Mouse (Mus musculus) neural tube, embryonic 11.5 days (tissue): ENCODE data around the gene Entpd3. TPM values are rescaled to one million over a fixed set of nuclear protein-coding genes. Genes with fewer than 3 reads are reported as not detected.
A peak's percentile ranks its signal among the peaks of the same experiment; 100 is the strongest.

Experiments
- ATAC-seq: fragments of 200-750 bp; cut with Nextera tagmentation; 2 replicates; pipeline ENCODE4 v1.8.0; 2017; ENCODE audit warnings: moderate number of reproducible peaks, mild to moderate bottlenecking, moderate TSS enrichment, moderate library complexity; ENCODE audit not compliant: insufficient read depth, low FRiP score, low TSS enrichment
- DNase-seq: peaks from one replicate; pipeline ENCODE4 v3.0.0-alpha.2; 2015; ENCODE audit warnings: low spot score
- H3K27ac ChIP-seq: fragments of 300-500 bp; sonication (generic); 2 replicates; pipeline ENCODE4 v1.5.1; 2014; ENCODE audit warnings: low read depth, mild to moderate bottlenecking, low read length
- H3K27me3 ChIP-seq: fragments of 300-500 bp; sonication (generic); 2 replicates; pipeline ENCODE4 v1.6.1; 2014; ENCODE audit warnings: mild to moderate bottlenecking, low read length, mixed read lengths; ENCODE audit not compliant: control insufficient read depth, insufficient read depth
- H3K36me3 ChIP-seq: fragments of 300-500 bp; sonication (generic); 2 replicates; pipeline ENCODE4 v1.6.1; 2014; ENCODE audit warnings: mild to moderate bottlenecking, low read length, moderate library complexity, mixed read lengths; ENCODE audit not compliant: control insufficient read depth, insufficient read depth
- H3K4me1 ChIP-seq: fragments of 300-500 bp; sonication (generic); 2 replicates; pipeline ENCODE4 v1.6.1; 2014; ENCODE audit warnings: low read length, mixed read lengths; ENCODE audit not compliant: control insufficient read depth, insufficient read depth
- H3K4me2 ChIP-seq: fragments of 300-500 bp; sonication (generic); 2 replicates; pipeline ENCODE4 v1.6.1; 2014; ENCODE audit warnings: low read depth, mild to moderate bottlenecking, moderate library complexity
- H3K4me3 ChIP-seq: fragments of 300-500 bp; sonication (generic); 2 replicates; pipeline ENCODE4 v1.5.1; 2014; ENCODE audit warnings: low read depth, low read length
- H3K9ac ChIP-seq: fragments of 300-500 bp; sonication (generic); 2 replicates; pipeline ENCODE4 v1.6.1; 2014; ENCODE audit warnings: mild to moderate bottlenecking, low read length
- H3K9me3 ChIP-seq: fragments of 300-500 bp; sonication (generic); 2 replicates; pipeline ENCODE4 v1.6.1; 2016; ENCODE audit warnings: low read length; ENCODE audit not compliant: control insufficient read depth
- WGBS: fragments of 180-500 bp; shearing (Covaris S2); extraction: QIAGEN DNeasy Blood & Tissue Kit; methylation state at CpG from one replicate; pipeline ENCODE4 v1.1.7; 2014; 5-methylcytosine and 5-hydroxymethylcytosine counted together
- polyA plus RNA-seq: library from polyadenylated mRNA; unstranded; fragments of >200 nt; fragmentation: Nextera tagmentation; extraction: Ambion mirVana; gene quantifications from 2 replicates; pipeline ENCODE4 v1.2.1, GENCODE M21; 2014

Entpd3 gene
- polyA plus RNA-seq = 0.17 and 0.18 TPM in 2 replicates

DNA sequence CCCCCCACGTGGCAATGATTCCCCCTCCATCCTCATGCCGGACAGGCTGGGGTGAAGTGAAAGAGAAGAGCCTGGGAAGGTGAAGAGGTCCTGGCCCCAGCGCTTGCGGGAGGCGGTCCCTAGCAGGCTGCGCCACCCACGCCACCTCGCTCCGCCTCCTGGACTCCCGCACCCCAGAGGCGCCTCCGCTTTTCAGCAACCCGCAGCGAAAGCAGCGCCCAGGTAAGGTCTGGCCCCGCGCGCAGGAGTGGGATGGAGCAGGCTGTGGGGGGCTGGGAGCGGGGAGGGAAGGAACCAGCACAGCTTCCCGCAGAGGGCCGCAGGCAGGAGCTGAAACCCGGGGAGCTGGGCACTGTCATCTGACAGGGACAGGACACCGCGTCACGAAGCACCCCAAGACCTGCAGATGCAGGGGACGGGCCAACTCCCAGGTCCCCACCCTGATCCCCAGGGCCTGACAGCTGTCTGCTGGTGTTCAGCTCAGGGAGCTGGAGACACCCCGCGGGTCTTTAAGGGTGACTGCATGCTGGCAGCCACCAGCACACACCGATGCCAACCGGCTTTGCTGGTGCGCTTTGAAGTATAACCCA is at the start of gene Entpd3:
Gene Entpd3 (plus strand): TSS at position 157 of the 590 bp plus-strand sequence.
- H3K4me1 ChIP-seq = peaks cover 7% of the 10 kb centered on the region
- ATAC-seq (no peak), DNase-seq (peak; percentile 24)
- H3K27me3 ChIP-seq = peaks cover 15% of the 10 kb centered on the region
- H3K27ac ChIP-seq = no peak within 1 kb of the TSS
- H3K4me2 ChIP-seq = peak within 1 kb of the TSS; percentile 61
- H3K9ac ChIP-seq = peak within 1 kb of the TSS; percentile 46
- peak within 1 kb of the TSS; percentile 32 for H3K4me3 ChIP-seq
- H3K9me3 ChIP-seq = no peaks in the 10 kb centered on the region
- no peaks in the 10 kb centered on the region for H3K36me3 ChIP-seq
- WGBS = 2% methylated on average over 30 of the region's 31 CpGs

DNA sequence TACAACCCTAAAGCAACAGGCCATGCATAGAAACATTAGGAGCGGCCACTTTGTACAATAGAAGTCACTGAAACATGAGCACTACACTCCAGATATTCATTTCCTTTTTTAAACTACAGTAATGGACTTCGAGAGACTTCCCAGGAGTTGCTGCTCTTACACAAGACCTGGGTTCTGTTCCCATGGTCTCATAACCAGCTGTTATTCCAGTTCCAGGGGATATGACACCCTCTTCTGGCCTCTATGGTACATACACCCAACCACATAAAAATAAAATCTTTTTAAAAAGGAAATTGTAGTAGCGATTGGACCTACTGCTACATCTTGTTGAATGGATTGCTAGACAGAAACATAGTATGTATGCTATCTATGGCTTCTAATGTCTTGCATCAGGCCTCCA is 48.1 kb upstream of the Entpd3 start:
- Histone ChIP-seq H3K4me3 (peak overlapping the region; percentile 96; the same call in 1 of the 2 replicates), H3K9ac (peak overlapping the region; percentile 98; the same call in 1 of the 2 replicates), H3K36me3 (peaks cover 6% of the 10 kb centered on the region), H3K27ac (no peak overlapping the region), H3K4me2 (peak overlapping the region; percentile 92), H3K9me3 (no peaks in the 10 kb centered on the region), H3K4me1 (peaks cover 6% of the 10 kb centered on the region), H3K27me3 (no peaks in the 10 kb centered on the region)
- 80% methylated on average over 3 of the region's 3 CpGs for WGBS
- DNase-seq = no peak
- ATAC-seq = no peak

DNA sequence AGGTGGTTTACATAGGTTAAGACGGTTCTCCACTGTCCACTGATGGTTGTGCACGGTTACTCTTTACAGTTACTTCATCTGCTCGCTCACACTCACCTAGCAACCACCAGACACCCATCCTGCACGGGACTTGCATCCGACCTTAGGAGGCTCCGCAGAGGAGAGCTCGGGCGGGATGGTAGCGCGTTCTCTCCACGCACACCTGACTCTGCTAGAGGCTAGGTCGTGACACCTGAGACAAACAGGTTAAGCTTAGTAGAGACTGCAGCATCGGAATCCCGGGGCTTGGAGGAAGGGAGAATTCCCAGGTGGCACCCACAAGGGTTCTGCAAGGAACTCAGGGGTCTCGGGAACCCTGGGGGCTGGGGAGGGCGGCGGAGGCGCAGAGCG is 47.6 kb upstream of the Entpd3 start, which contains the start of gene Eif1b:
Gene Eif1b (plus strand): TSS at position 223 of the 390 bp plus-strand sequence.
- Histone ChIP-seq H3K9me3 (no peaks in the 10 kb centered on the region), H3K4me2 (peak within 1 kb of the TSS; percentile 92), H3K36me3 (peaks cover 7% of the 10 kb centered on the region), H3K9ac (peak within 1 kb of the TSS; percentile 98), H3K27me3 (no peaks in the 10 kb centered on the region), H3K4me3 (peak within 1 kb of the TSS; percentile 96), H3K4me1 (peaks cover 6% of the 10 kb centered on the region), H3K27ac (peak within 1 kb of the TSS; percentile 81)
- peak; percentile 18 for ATAC-seq
- no peak for DNase-seq
- 3% methylated on average over 18 of the region's 19 CpGs for WGBS

DNA sequence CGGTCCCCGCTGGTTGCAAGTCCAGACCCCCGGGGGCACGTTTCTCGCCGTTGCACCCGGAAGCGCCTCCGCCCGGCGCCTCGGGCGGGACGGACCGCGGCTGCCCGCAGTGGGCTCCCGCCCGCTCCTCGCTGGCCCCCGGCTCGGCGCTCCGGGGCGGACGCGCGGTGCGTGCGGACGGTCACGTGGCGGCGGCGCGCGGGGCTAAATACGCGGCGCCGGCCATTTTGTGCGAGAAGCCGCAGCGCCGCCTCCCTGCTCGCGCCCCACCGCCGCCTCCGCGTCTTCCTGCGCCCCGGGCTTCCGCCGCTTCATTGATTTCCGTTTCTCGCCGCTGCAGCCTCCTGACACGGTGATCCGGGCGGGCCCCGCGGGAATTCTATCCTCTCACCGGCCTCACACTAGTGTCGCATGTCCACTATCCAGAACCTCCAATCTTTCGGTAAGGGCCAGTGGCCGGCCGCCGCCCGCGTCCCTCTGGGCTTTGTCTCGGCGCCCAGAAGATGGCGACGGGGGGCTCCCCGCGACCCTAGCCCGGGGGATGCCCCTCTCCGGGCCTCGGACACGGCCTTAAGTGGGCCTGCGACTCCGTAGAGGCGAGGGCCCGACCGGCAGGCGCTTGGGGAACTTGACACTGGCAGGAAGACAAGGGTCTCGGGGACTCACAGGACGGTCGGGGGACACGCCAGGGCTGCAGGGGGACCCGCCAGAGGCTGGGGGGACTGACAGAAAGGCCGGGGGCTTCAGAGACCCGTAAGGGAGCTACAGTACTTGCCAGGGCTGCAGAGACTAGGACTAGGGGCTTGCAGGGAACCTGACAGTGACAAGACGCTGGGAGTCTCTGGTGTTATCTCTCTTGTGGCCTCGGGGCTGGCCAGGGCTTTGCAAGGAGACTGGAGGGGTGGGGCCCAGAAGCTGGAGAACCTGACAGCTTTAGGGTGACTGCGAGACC is 46.9 kb upstream of the Entpd3 start:
- H3K4me3 ChIP-seq = peak overlapping the region; percentile 96
- H3K27ac ChIP-seq = peak overlapping the region; percentile 81
- peaks cover 6% of the 10 kb centered on the region for H3K4me1 ChIP-seq
- peak overlapping the region; percentile 92 for H3K4me2 ChIP-seq
- no peaks in the 10 kb centered on the region for H3K9me3 ChIP-seq
- H3K27me3 ChIP-seq = no peaks in the 10 kb centered on the region
- peak overlapping the region; percentile 98 for H3K9ac ChIP-seq
- peaks cover 9% of the 10 kb centered on the region for H3K36me3 ChIP-seq
- DNase-seq (peak; percentile 88), ATAC-seq (peak; percentile 85)
- WGBS = under 1% methylated on average over 78 of the region's 97 CpGs

DNA sequence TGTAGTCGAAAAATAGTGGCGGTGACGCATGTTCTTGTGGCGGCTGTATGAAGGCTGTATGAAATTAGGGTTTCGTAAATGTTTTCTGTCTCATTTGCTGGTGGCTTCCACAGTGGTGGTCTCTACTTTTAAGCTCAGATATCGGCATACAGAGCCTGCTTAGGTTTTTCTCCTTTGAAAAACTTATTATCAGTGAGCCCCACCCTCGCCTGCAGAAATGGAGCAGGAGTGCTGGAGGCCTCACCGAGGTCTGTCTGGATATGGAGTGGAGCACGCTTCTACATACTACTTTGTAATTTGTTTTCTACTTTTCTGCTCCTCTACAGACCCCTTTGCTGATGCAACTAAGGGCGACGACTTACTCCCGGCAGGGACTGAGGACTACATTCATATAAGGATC is 45.8 kb upstream of the Entpd3 start:
- peak overlapping the region; percentile 98 for H3K9ac ChIP-seq
- H3K4me1 ChIP-seq = peaks cover 6% of the 10 kb centered on the region
- DNase-seq (no peak), ATAC-seq (no peak)
- no peak overlapping the region for H3K27ac ChIP-seq
- 85% methylated on average over 12 of the region's 12 CpGs for WGBS
- no peaks in the 10 kb centered on the region for H3K27me3 ChIP-seq
- no peaks in the 10 kb centered on the region for H3K9me3 ChIP-seq
- H3K4me3 ChIP-seq = peak overlapping the region; percentile 96
- H3K4me2 ChIP-seq = peak overlapping the region; percentile 92
- peaks cover 9% of the 10 kb centered on the region for H3K36me3 ChIP-seq

DNA sequence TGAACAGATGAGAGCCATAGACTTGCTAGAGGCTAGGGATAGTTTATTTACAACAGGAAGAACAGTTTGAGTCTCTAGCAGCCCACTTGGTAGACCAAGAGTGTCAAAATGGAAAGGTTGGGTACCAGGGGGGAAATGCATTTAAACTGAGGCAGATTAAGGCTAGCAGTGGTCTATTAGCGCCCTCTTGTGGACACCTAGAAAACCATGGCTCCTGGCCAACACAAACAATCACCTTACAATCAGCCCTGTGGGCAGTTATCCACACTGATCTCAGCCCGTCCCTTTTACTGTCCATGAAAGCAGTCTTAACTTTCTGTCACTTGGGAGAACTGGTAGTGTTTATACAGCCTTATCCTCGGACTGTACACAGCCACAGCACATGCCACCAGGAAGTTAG is 42.9 kb upstream of the Entpd3 start:
- ATAC-seq (no peak), DNase-seq (peak; percentile 72)
- H3K4me1 ChIP-seq = peaks cover 6% of the 10 kb centered on the region
- 3% methylated on average over 3 of the region's 3 CpGs for WGBS
- no peak overlapping the region for H3K4me3 ChIP-seq
- H3K9ac ChIP-seq = no peak overlapping the region
- H3K4me2 ChIP-seq = no peak overlapping the region
- no peaks in the 10 kb centered on the region for H3K9me3 ChIP-seq
- H3K27me3 ChIP-seq = no peaks in the 10 kb centered on the region
- peaks cover 9% of the 10 kb centered on the region for H3K36me3 ChIP-seq
- H3K27ac ChIP-seq = no peak overlapping the region

DNA sequence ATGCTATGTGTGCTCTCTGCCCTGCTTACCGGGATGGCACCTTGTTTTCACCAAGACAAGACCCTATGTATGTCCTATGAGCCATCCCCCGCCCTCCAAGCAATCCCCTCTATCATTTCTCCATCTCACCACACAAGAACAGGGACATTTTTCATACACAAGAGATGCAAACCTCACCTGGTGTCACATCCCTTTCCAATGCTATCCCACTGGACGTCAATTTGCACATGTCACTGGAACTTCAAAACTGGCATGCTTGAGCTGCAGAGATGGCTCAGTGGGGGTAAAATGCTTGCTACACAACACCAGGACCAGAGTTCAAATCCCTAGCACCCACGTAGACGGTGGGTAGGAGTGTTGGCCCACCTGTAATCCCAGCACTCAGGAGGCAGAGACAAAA is 41.6 kb upstream of the Entpd3 start:
- peaks cover 6% of the 10 kb centered on the region for H3K4me1 ChIP-seq
- no peak overlapping the region for H3K4me2 ChIP-seq
- peaks cover 9% of the 10 kb centered on the region for H3K36me3 ChIP-seq
- ATAC-seq = no peak
- no peak overlapping the region for H3K27ac ChIP-seq
- no peaks in the 10 kb centered on the region for H3K9me3 ChIP-seq
- no peak overlapping the region for H3K9ac ChIP-seq
- H3K27me3 ChIP-seq = no peaks in the 10 kb centered on the region
- H3K4me3 ChIP-seq = no peak overlapping the region
- no peak for DNase-seq
- 81% methylated on average over 5 of the region's 5 CpGs for WGBS

DNA sequence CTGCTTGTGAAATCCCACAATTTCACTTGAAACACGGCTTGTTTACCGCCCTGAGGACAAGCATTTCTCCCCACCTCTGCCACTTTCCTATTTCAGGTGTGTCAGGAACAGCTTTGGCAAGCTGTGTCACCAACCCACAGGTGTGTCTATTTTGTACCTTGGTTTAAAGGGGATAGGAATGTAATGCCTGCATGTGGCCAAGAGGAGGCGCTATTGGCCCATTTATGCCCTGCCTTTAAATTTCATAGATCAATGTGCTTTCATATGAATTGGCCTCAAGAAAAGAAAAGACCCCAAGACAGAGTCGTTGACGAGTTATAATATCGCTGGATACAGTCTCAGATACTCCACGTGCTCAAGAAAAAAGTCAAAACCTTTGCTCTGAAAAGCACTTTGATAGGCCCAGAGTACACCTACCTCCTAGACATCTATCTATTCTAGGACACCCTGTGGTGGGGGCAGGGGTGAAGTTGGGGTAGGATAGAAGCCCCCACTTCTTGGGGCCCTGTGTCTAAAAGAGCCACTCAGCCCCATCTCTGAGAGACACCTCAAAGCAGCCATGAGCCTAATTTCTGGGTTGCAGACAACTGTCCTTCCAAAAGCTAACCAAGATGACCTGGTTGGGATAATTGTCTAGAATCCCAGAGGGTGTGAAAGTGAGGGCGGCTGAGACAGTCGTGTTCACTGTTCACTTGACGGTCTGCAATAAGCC is 38.3 kb upstream of the Entpd3 start:
- no peak; the same call in 1 of the 2 replicates for ATAC-seq
- H3K4me3 ChIP-seq = no peak overlapping the region
- no peak for DNase-seq
- peaks cover 2% of the 10 kb centered on the region; the same call in 1 of the 2 replicates for H3K36me3 ChIP-seq
- H3K4me1 ChIP-seq = no peaks in the 10 kb centered on the region
- 48% methylated on average over 10 of the region's 10 CpGs for WGBS
- H3K9ac ChIP-seq = no peak overlapping the region
- no peak overlapping the region for H3K4me2 ChIP-seq
- H3K27me3 ChIP-seq = no peaks in the 10 kb centered on the region
- no peaks in the 10 kb centered on the region for H3K9me3 ChIP-seq
- H3K27ac ChIP-seq = no peak overlapping the region
